ENCODE assay signal across 8 mouse cellular contexts in genomic region chr10:59880837-59881236, GRCm38 (mm10). TPM values are rescaled to one million over a fixed set of nuclear protein-coding genes. Genes with fewer than 3 reads are reported as not detected.
DNase-seq lines count a peak whose midpoint lies in the region; ATAC-seq and TF ChIP-seq lines count a peak whose summit lies in the region.

No protein-coding gene starts in this region.

- no peak for DNase-seq in layer of hippocampus, adult 2 months (ENCODE audit: low spot score in 2 of 2)
- DNase-seq in layer of hippocampus, adult 9-10 months (ENCODE audit: low spot score), result no peak
- peak; percentile 37 for DNase-seq in large intestine, adult 2 months (ENCODE audit: low read depth, low spot score)
- no peak for DNase-seq in layer of hippocampus, postnatal 10 days (ENCODE audit: low spot score in 2 of 2)
- no peak for DNase-seq in right cerebral cortex, postnatal 14 days
- DNase-seq in left cerebral cortex, adult 9 months (ENCODE audit: low spot score in 2 of 2), result no peak

- no peak overlapping the region for H3K9ac ChIP-seq in forebrain, embryonic 15.5 days (replicated peaks)
- H3K9ac ChIP-seq in neural tube, embryonic 15.5 days (replicated peaks), result peak overlapping the region; percentile 93; the same call in 1 of the 2 replicates

- H3K9me3 ChIP-seq in forebrain, embryonic 15.5 days, result no peaks in the 10 kb centered on the region
- H3K9me3 ChIP-seq in neural tube, embryonic 15.5 days (replicated peaks), result no peaks in the 10 kb centered on the region

- no peak for TF ChIP-seq CTCF in layer of hippocampus, adult 2 months (conservative IDR thresholded peaks at IDR 0.05)

- no peak for ATAC-seq in forebrain, embryonic 15.5 days (replicated peaks)
- no peak for ATAC-seq in neural tube, embryonic 15.5 days (ENCODE audit: low FRiP score)

- 88% methylated on average over 7 of the region's 7 CpGs for WGBS in forebrain, embryonic 15.5 days
- WGBS in large intestine, adult 2 months, result 40% methylated on average over 7 of the region's 7 CpGs
- 87% methylated on average over 7 of the region's 7 CpGs for WGBS in neural tube, embryonic 15.5 days

- peak overlapping the region; percentile 85 for H3K4me2 ChIP-seq in forebrain, embryonic 15.5 days (replicated peaks)
- H3K4me2 ChIP-seq in neural tube, embryonic 15.5 days, result peak overlapping the region; percentile 79

- no peaks in the 10 kb centered on the region for H3K27me3 ChIP-seq in forebrain, embryonic 15.5 days
- no peaks in the 10 kb centered on the region for H3K27me3 ChIP-seq in neural tube, embryonic 15.5 days (replicated peaks)

- H3K36me3 ChIP-seq in forebrain, embryonic 15.5 days, result no peaks in the 10 kb centered on the region
- 0 out of 2 replicates have a peak, but pooled peaks cover 8% of the 10 kb centered on the region for H3K36me3 ChIP-seq in neural tube, embryonic 15.5 days

- peak overlapping the region; percentile 77 for H3K4me3 ChIP-seq in layer of hippocampus, adult 2 months
- peak overlapping the region; percentile 82; the same call in 1 of the 2 replicates for H3K4me3 ChIP-seq in forebrain, embryonic 15.5 days
- H3K4me3 ChIP-seq in neural tube, embryonic 15.5 days (replicated peaks), result peak overlapping the region; percentile 57

- H3K4me1 ChIP-seq in forebrain, embryonic 15.5 days, result peaks cover 16% of the 10 kb centered on the region
- H3K4me1 ChIP-seq in neural tube, embryonic 15.5 days, result peaks cover 27% of the 10 kb centered on the region

- H3K27ac ChIP-seq in layer of hippocampus, adult 2 months, result peak overlapping the region; percentile 100; the same call in 1 of the 2 replicates
- H3K27ac ChIP-seq in forebrain, embryonic 15.5 days (replicated peaks), result no peak overlapping the region
- peak overlapping the region; percentile 100; the same call in 1 of the 2 replicates for H3K27ac ChIP-seq in neural tube, embryonic 15.5 days (replicated peaks)

RNA-seq across cellular contexts. Expression of gene Dnajb12, which starts 1.5 kb away (rescaled TPM):
- 10 to 100 TPM; 54.4 to 56.8 TPM for total RNA-seq in layer of hippocampus, adult 2 months (2021)
- 16.9 and 17.5 TPM in 2 replicates for polyA plus RNA-seq in forebrain, embryonic 15.5 days (2015; fragmentation: Nextera tagmentation; extraction: Ambion mirVana)
- 49.2 and 63.1 TPM in 2 replicates for polyA plus RNA-seq in large intestine, adult 2 months (2012; rRNA removed)
- 17.2 and 20.6 TPM in 2 replicates for polyA plus RNA-seq in neural tube, embryonic 15.5 days (2015; fragmentation: Nextera tagmentation; extraction: Ambion mirVana)
- 10 to 100 TPM; 43.9 to 44.2 TPM for total RNA-seq in layer of hippocampus, postnatal 10 days (2021)
